Mouse (Mus musculus) stomach, postnatal 0 days (tissue): ENCODE results near the gene Gm44805.

ENCODE experiments used
- CTCF ChIP-seq: IDR thresholded peaks from 2 replicates; pipeline ENCODE4 v1.5.1; 2016; ENCODE audit warnings: antibody characterized with exemption, low read depth, mild to moderate bottlenecking, moderate library complexity
- EP300 ChIP-seq: optimal IDR thresholded peaks from 2 replicates; pipeline ENCODE3; 2016; ENCODE audit warnings: antibody characterized with exemption

DNA sequence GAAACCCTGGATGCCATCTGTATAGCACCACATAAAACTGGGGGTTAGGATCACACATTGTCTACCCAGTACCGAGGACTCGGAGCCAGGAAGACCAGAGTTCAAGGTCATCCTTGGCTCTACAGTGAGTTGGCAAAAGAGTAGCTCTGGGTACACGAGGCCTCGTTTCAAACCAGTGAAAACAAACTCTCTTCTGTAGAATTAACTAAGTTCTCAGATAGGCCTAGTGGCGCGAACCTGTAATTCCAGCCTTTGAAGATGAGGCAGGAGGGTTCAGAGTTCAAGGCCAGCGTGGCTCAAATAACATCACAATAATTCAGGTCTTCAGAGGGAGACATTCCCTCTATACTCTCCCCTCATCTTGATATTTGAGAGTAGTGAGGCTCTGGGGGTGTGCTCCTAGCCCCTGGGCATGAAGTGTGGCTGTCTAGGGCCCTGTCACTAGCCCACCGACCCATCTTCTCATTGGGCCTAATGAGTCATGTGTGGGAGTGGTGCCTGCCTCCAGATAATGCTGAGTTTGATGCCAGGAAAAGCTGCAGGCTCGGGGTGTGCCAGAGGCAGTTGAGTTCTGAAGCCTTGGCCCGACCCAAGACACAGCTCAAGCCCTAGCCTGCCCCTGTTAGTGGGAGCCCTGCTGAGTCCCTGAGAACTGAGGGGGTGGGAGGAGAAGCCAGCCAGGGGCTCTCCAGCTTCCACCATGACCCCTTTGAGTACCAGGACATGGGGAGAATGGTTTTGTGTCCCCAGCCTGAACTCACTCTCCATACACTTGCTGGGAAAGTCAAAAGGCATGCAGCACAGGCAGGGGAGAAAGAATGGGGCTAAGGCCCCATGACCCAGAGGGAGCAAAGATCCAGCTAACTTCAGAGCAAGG, 13.4 kb upstream of the Gm44805 start:
- TF ChIP-seq EP300 (no peak), CTCF (no peak)
